Mouse (Mus musculus): ENCODE data around the gene Rhox13. TPM values are rescaled to one million over a fixed set of nuclear protein-coding genes. Genes with fewer than 3 reads are reported as not detected.

Gene Rhox13
- total RNA-seq (2014; rRNA removed; ENCODE audit: low replicate concordance) (not detected in 2 replicates), polyA plus RNA-seq (2015; fragmentation: Nextera tagmentation; extraction: Ambion mirVana) (not detected in 2 replicates)

- H3K4me2 ChIP-seq (ENCODE audit: low read depth, low read length), result no peak within 1 kb of the TSS
- TF ChIP-seq CTCF (IDR thresholded peaks at IDR 0.05; ENCODE audit: low read depth), result no peak
- TF ChIP-seq EP300 (IDR thresholded peaks at IDR 0.05; ENCODE audit: low read depth), result no peak
- ATAC-seq (ENCODE audit: insufficient read depth, low read depth), result no peak
- no peaks in the 10 kb centered on the region for H3K27me3 ChIP-seq (ENCODE audit: control insufficient read depth, insufficient read depth, low read length)
- H3K4me1 ChIP-seq (ENCODE audit: control insufficient read depth, insufficient read depth), result no peaks in the 10 kb centered on the region
- H3K9ac ChIP-seq (replicated peaks; ENCODE audit: low read depth, low read length), result no peak within 1 kb of the TSS
- H3K4me3 ChIP-seq (ENCODE audit: low read depth, low read length), result no peak within 1 kb of the TSS
- 92% methylated on average over 20 of the region's 20 CpGs for WGBS
- no peak for DNase-seq (ENCODE audit: low spot score)
- H3K36me3 ChIP-seq (replicated peaks; ENCODE audit: control insufficient read depth, insufficient read depth, low read length), result no peaks in the 10 kb centered on the region
- H3K9me3 ChIP-seq (replicated peaks; ENCODE audit: control insufficient read depth, low read length), result peaks cover 16% of the 10 kb centered on the region; the same call in 1 of the 2 replicates
- H3K27ac ChIP-seq (ENCODE audit: low read depth), result no peak within 1 kb of the TSS
Measured at GRCm38 (mm10) chrX:38120982-38121381, at the start of gene Rhox13. TSS of gene Rhox13 (plus strand) at chrX:38121219.

GRCm38 (mm10) chrX:38084226-38084625, 36.8 kb upstream of the Rhox13 start:
- H3K4me3 ChIP-seq (ENCODE audit: low read depth, low read length), result no peak overlapping the region
- DNase-seq (ENCODE audit: low spot score) (peak; percentile 24), ATAC-seq (ENCODE audit: insufficient read depth, low read depth) (no peak)
- H3K4me1 ChIP-seq (ENCODE audit: control insufficient read depth, insufficient read depth), result no peaks in the 10 kb centered on the region
- no peak overlapping the region for H3K27ac ChIP-seq (ENCODE audit: low read depth)
- no peaks in the 10 kb centered on the region for H3K36me3 ChIP-seq (replicated peaks; ENCODE audit: control insufficient read depth, insufficient read depth, low read length)
- H3K4me2 ChIP-seq (ENCODE audit: low read depth, low read length), result no peak overlapping the region
- no peak overlapping the region for H3K9ac ChIP-seq (replicated peaks; ENCODE audit: low read depth, low read length)
- WGBS, result 18% methylated on average over 12 of the region's 12 CpGs
- TF ChIP-seq EP300 (IDR thresholded peaks at IDR 0.05; ENCODE audit: low read depth), result no peak
- peak; percentile 54 for TF ChIP-seq CTCF (IDR thresholded peaks at IDR 0.05; ENCODE audit: low read depth)
- H3K27me3 ChIP-seq (ENCODE audit: control insufficient read depth, insufficient read depth, low read length), result no peaks in the 10 kb centered on the region
- H3K9me3 ChIP-seq (replicated peaks; ENCODE audit: control insufficient read depth, low read length), result no peaks in the 10 kb centered on the region

GRCm38 (mm10) chrX:38085041-38085440, 36.0 kb upstream of the Rhox13 start, which contains the start of gene Rhox11:
TSS of gene Rhox11 (minus strand) at chrX:38085141.
- Histone ChIP-seq H3K27me3 (ENCODE audit: control insufficient read depth, insufficient read depth, low read length) (no peaks in the 10 kb centered on the region), H3K4me3 (ENCODE audit: low read depth, low read length) (no peak within 1 kb of the TSS), H3K4me2 (ENCODE audit: low read depth, low read length) (no peak within 1 kb of the TSS), H3K36me3 (replicated peaks; ENCODE audit: control insufficient read depth, insufficient read depth, low read length) (no peaks in the 10 kb centered on the region), H3K4me1 (ENCODE audit: control insufficient read depth, insufficient read depth) (no peaks in the 10 kb centered on the region), H3K9ac (replicated peaks; ENCODE audit: low read depth, low read length) (no peak within 1 kb of the TSS), H3K9me3 (replicated peaks; ENCODE audit: control insufficient read depth, low read length) (no peaks in the 10 kb centered on the region), H3K27ac (ENCODE audit: low read depth) (no peak within 1 kb of the TSS)
- DNase-seq (ENCODE audit: low spot score) (no peak), ATAC-seq (ENCODE audit: insufficient read depth, low read depth) (no peak)
- 75% methylated on average over 9 of the region's 9 CpGs for WGBS
- TF ChIP-seq EP300 (IDR thresholded peaks at IDR 0.05; ENCODE audit: low read depth) (no peak), CTCF (IDR thresholded peaks at IDR 0.05; ENCODE audit: low read depth) (no peak)

- Histone ChIP-seq H3K4me3 (ENCODE audit: low read depth, low read length) (no peak within 1 kb of the TSS), H3K36me3 (replicated peaks; ENCODE audit: control insufficient read depth, insufficient read depth, low read length) (no peaks in the 10 kb centered on the region), H3K4me2 (ENCODE audit: low read depth, low read length) (no peak within 1 kb of the TSS), H3K9ac (replicated peaks; ENCODE audit: low read depth, low read length) (no peak within 1 kb of the TSS), H3K9me3 (replicated peaks; ENCODE audit: control insufficient read depth, low read length) (no peaks in the 10 kb centered on the region), H3K27ac (ENCODE audit: low read depth) (no peak within 1 kb of the TSS), H3K27me3 (ENCODE audit: control insufficient read depth, insufficient read depth, low read length) (no peaks in the 10 kb centered on the region), H3K4me1 (ENCODE audit: control insufficient read depth, insufficient read depth) (no peaks in the 10 kb centered on the region)
- TF ChIP-seq EP300 (IDR thresholded peaks at IDR 0.05; ENCODE audit: low read depth), result no peak
- no peak for TF ChIP-seq CTCF (IDR thresholded peaks at IDR 0.05; ENCODE audit: low read depth)
- 72% methylated on average over 4 of the region's 4 CpGs for WGBS
- no peak for DNase-seq (ENCODE audit: low spot score)
- ATAC-seq (ENCODE audit: insufficient read depth, low read depth), result no peak
Measured at GRCm38 (mm10) chrX:38110807-38111206, 10.2 kb upstream of the Rhox13 start, which contains the start of gene Rhox12. TSS of gene Rhox12 (minus strand) at chrX:38110907.

- no peak for DNase-seq (ENCODE audit: low spot score)
- Histone ChIP-seq H3K4me2 (ENCODE audit: low read depth, low read length) (no peak overlapping the region), H3K9me3 (replicated peaks; ENCODE audit: control insufficient read depth, low read length) (peaks cover 16% of the 10 kb centered on the region; the same call in 1 of the 2 replicates), H3K4me1 (ENCODE audit: control insufficient read depth, insufficient read depth) (no peaks in the 10 kb centered on the region), H3K27me3 (ENCODE audit: control insufficient read depth, insufficient read depth, low read length) (no peaks in the 10 kb centered on the region), H3K27ac (ENCODE audit: low read depth) (no peak overlapping the region), H3K9ac (replicated peaks; ENCODE audit: low read depth, low read length) (no peak overlapping the region), H3K36me3 (replicated peaks; ENCODE audit: control insufficient read depth, insufficient read depth, low read length) (no peaks in the 10 kb centered on the region), H3K4me3 (ENCODE audit: low read depth, low read length) (no peak overlapping the region)
- 80% methylated on average over 34 of the region's 34 CpGs for WGBS
- TF ChIP-seq CTCF (IDR thresholded peaks at IDR 0.05; ENCODE audit: low read depth) (no peak), EP300 (IDR thresholded peaks at IDR 0.05; ENCODE audit: low read depth) (no peak)
- no peak for ATAC-seq (ENCODE audit: insufficient read depth, low read depth)
Measured at GRCm38 (mm10) chrX:38121478-38121877, 459 bp downstream of the Rhox13 start.

- Histone ChIP-seq H3K36me3 (replicated peaks; ENCODE audit: control insufficient read depth, insufficient read depth, low read length) (no peaks in the 10 kb centered on the region), H3K27me3 (ENCODE audit: control insufficient read depth, insufficient read depth, low read length) (no peaks in the 10 kb centered on the region), H3K27ac (ENCODE audit: low read depth) (no peak overlapping the region), H3K4me1 (ENCODE audit: control insufficient read depth, insufficient read depth) (no peaks in the 10 kb centered on the region), H3K9ac (replicated peaks; ENCODE audit: low read depth, low read length) (no peak overlapping the region), H3K4me2 (ENCODE audit: low read depth, low read length) (no peak overlapping the region), H3K4me3 (ENCODE audit: low read depth, low read length) (no peak overlapping the region), H3K9me3 (replicated peaks; ENCODE audit: control insufficient read depth, low read length) (no peaks in the 10 kb centered on the region)
- TF ChIP-seq CTCF (IDR thresholded peaks at IDR 0.05; ENCODE audit: low read depth), result peak; percentile 18; the same call in 1 of the 2 replicates
- no peak for TF ChIP-seq EP300 (IDR thresholded peaks at IDR 0.05; ENCODE audit: low read depth)
- DNase-seq (ENCODE audit: low spot score) (no peak), ATAC-seq (ENCODE audit: insufficient read depth, low read depth) (no peak)
- 52% methylated on average over 1 of the region's 1 CpGs for WGBS
Measured at GRCm38 (mm10) chrX:38159097-38159496, 38.1 kb downstream of the Rhox13 start.

Measured in heart, postnatal 0 days (tissue).